Mouse (Mus musculus) midbrain, embryonic 12.5 days (tissue): ENCODE data around the gene Jaml. TPM values are rescaled to one million over a fixed set of nuclear protein-coding genes. Genes with fewer than 3 reads are reported as not detected.

ENCODE experiments used
- ATAC-seq: fragments of 200-750 bp; cut with Nextera tagmentation; 2 replicates; pipeline ENCODE4 v1.8.0; 2017; ENCODE audit warnings: low read depth, moderate TSS enrichment, moderate library complexity; ENCODE audit not compliant: low FRiP score
- H3K27ac ChIP-seq: fragments of 300-500 bp; sonication (generic); replicated peaks from 2 replicates; pipeline ENCODE4 v1.5.1; 2016; ENCODE audit warnings: mild to moderate bottlenecking
- H3K27me3 ChIP-seq: fragments of 300-500 bp; sonication (generic); 2 replicates; pipeline ENCODE4 v1.6.1; 2016; ENCODE audit warnings: mild to moderate bottlenecking
- H3K36me3 ChIP-seq: fragments of 300-500 bp; sonication (generic); 2 replicates; pipeline ENCODE4 v1.6.1; 2016
- H3K4me1 ChIP-seq: fragments of 300-500 bp; sonication (generic); 2 replicates; pipeline ENCODE4 v1.6.1; 2016
- H3K4me2 ChIP-seq: fragments of 300-500 bp; sonication (generic); replicated peaks from 2 replicates; pipeline ENCODE4 v1.6.1; 2016; ENCODE audit warnings: mild to moderate bottlenecking, moderate library complexity
- H3K4me3 ChIP-seq: fragments of 300-500 bp; sonication (generic); 2 replicates; pipeline ENCODE4 v1.5.1; 2016; ENCODE audit warnings: mild to moderate bottlenecking
- H3K9ac ChIP-seq: fragments of 300-500 bp; sonication (generic); replicated peaks from 2 replicates; pipeline ENCODE4 v1.6.1; 2016; ENCODE audit warnings: mild to moderate bottlenecking, moderate library complexity
- H3K9me3 ChIP-seq: fragments of 300-500 bp; sonication (generic); 2 replicates; pipeline ENCODE4 v1.6.1; 2016; ENCODE audit warnings: mild to moderate bottlenecking
- WGBS: fragments of 180-500 bp; shearing (Covaris S2); methylation state at CpG from one replicate; pipeline ENCODE4 v1.1.7; 2016; 5-methylcytosine and 5-hydroxymethylcytosine counted together
- polyA plus RNA-seq: library from polyadenylated mRNA; unstranded; fragments of >200 nt; fragmentation: Nextera tagmentation; extraction: Ambion mirVana; gene quantifications from 2 replicates; pipeline ENCODE4 v1.2.1, GENCODE M21; 2016

The Jaml gene
- polyA plus RNA-seq, 1 experiment from 2014 or later = 0.17 TPM

- Histone ChIP-seq H3K36me3 (peaks cover 5% of the 10 kb centered on the region; the same call in 1 of the 2 replicates), H3K27ac (no peak overlapping the region), H3K4me1 (no peaks in the 10 kb centered on the region), H3K4me2 (no peak overlapping the region), H3K4me3 (no peak overlapping the region), H3K9me3 (no peaks in the 10 kb centered on the region), H3K9ac (no peak overlapping the region), H3K27me3 (peaks cover 27% of the 10 kb centered on the region)
- ATAC-seq = no peak
- WGBS = 75% methylated on average over 3 of the region's 3 CpGs
These were observed 51.1 kb downstream of the Jaml start for GRCm38 (mm10) chr9:45130119-45130518.

DNA sequence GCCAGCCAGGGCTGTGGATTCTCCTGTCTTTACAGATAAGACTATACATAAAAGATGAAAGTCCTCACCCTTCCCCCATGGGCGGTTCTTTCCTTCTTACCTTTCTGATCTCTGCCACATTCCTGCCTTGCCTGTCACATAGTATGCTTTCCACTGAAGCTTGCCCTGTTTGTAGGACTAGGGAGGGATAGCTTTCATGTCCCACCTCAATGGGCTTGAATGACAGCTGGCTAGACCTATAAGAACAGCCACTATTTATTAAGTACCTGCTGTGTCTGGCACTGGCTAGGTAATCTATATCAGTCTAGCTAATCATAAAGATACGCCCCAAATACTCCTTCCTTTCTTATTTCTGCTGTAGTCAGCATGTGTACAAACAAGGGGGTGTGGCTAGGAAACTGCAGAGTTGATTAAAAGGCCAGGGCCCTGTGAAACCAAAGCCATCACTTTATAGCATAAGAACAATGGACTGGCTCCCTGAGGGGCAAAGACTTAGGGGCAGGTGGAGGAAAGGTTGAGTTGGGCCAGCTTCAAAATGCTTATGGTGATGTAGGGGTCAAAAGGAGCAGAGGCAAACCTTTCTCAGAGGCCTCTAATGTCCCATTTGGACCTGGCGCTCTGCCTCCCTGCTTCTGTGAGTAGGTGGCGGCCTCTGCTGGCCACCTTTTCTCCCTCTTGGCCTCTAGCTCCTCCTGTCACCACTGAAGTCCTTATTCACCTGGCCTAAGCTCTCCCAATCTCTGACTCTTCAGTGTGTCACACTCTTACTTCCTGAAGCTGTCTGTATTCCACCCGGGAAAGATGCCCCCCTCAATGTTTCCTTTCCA lies 54.7 kb downstream of the Jaml start:
- no peak overlapping the region for H3K4me3 ChIP-seq
- no peak for ATAC-seq

GRCm38 (mm10) chr9:45136442-45137169 lies 57.6 kb downstream of the Jaml start:
- ATAC-seq = no peak
- WGBS = 14% methylated on average over 7 of the region's 7 CpGs

More for the DNA sequence above, 54.7 kb downstream of the Jaml start:
- H3K36me3 ChIP-seq = no peaks in the 10 kb centered on the region
- H3K9ac ChIP-seq = no peak overlapping the region
- peaks cover 63% of the 10 kb centered on the region for H3K27me3 ChIP-seq
- no peaks in the 10 kb centered on the region for H3K9me3 ChIP-seq
- no peak overlapping the region for H3K27ac ChIP-seq
- 28% methylated on average over 5 of the region's 5 CpGs for WGBS
- peaks cover 14% of the 10 kb centered on the region for H3K4me1 ChIP-seq
- no peak overlapping the region for H3K4me2 ChIP-seq

DNA sequence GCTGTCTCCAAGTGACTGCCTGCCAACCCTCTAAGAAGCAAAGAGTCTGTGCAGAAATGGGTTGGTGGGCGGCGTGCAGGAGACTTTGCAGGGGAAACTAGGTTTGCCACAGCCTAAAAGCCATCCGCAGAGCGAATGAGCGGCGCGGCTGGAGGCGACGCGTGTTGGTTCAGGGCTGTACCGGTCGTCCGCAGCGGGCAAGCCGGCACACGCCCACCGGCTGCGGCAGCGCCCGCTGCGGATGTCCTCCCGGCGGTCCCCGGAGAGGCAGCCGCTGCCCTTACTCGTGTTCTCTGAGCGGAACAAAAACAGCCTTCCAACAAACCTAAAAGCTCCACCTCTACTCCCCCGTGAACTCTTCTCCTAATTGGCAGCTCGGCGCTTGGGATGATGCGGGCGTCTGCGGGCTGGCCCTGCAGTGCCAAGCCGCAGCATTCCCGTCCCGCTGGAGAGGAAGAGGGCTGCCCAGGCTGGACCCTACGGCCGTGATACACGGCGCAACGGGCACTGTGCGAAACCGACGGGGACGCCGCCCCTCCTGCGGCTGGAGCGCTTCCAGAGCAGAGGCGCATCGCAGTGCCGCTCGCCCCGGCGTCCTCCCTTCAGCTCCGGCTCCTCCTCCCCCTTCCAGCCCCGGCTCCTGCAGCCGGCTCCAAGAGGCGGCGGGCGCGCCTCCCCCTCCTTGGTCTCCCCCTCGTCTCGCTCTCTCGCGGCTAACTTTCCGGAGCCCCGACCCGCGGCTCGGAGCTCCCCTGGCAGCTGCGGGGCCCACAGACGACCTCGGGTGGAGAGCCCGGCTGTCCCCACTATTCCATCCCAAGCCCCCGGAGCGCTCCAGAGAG lies 59.4 kb downstream of the Jaml start, which contains the start of gene Scn4b:
Gene Scn4b, plus strand, starts transcription at position 205 of the 842 bp plus-strand sequence.
- peak within 1 kb of the TSS; percentile 29; the same call in 1 of the 2 replicates for H3K9ac ChIP-seq
- peak within 1 kb of the TSS; percentile 51 for H3K4me3 ChIP-seq
- H3K27me3 ChIP-seq = peaks cover 99% of the 10 kb centered on the region
- H3K36me3 ChIP-seq = no peaks in the 10 kb centered on the region
- H3K27ac ChIP-seq = no peak within 1 kb of the TSS
- H3K4me1 ChIP-seq = peaks cover 23% of the 10 kb centered on the region
- ATAC-seq = peak; percentile 44; the same call in 1 of the 2 replicates
- under 1% methylated on average over 66 of the region's 76 CpGs for WGBS
- H3K4me2 ChIP-seq = peak within 1 kb of the TSS; percentile 86
- H3K9me3 ChIP-seq = no peaks in the 10 kb centered on the region

More at GRCm38 (mm10) chr9:45136442-45137169, 57.6 kb downstream of the Jaml start:
- H3K4me3 ChIP-seq = no peak overlapping the region
- H3K9me3 ChIP-seq = no peaks in the 10 kb centered on the region
- no peak overlapping the region for H3K9ac ChIP-seq
- H3K36me3 ChIP-seq = no peaks in the 10 kb centered on the region
- H3K4me2 ChIP-seq = no peak overlapping the region
- peaks cover 92% of the 10 kb centered on the region for H3K27me3 ChIP-seq
- no peak overlapping the region for H3K27ac ChIP-seq
- peaks cover 23% of the 10 kb centered on the region for H3K4me1 ChIP-seq

- Histone ChIP-seq H3K27ac (no peak overlapping the region), H3K36me3 (no peaks in the 10 kb centered on the region), H3K27me3 (peaks cover 100% of the 10 kb centered on the region), H3K9ac (peak overlapping the region; percentile 29; the same call in 1 of the 2 replicates), H3K4me3 (peak overlapping the region; percentile 51), H3K9me3 (no peaks in the 10 kb centered on the region), H3K4me2 (peak overlapping the region; percentile 86), H3K4me1 (peaks cover 23% of the 10 kb centered on the region)
- 3% methylated on average over 7 of the region's 7 CpGs for WGBS
- no peak for ATAC-seq
These were observed 60.1 kb downstream of the Jaml start for GRCm38 (mm10) chr9:45139082-45139481.

- H3K27ac ChIP-seq = no peak overlapping the region
- H3K4me1 ChIP-seq = peaks cover 29% of the 10 kb centered on the region
- no peak overlapping the region for H3K4me3 ChIP-seq
- no peak overlapping the region for H3K4me2 ChIP-seq
- peaks cover 99% of the 10 kb centered on the region for H3K27me3 ChIP-seq
- ATAC-seq = no peak
- WGBS = 57% methylated on average over 7 of the region's 7 CpGs
- H3K9ac ChIP-seq = no peak overlapping the region
- H3K36me3 ChIP-seq = no peaks in the 10 kb centered on the region
- no peaks in the 10 kb centered on the region for H3K9me3 ChIP-seq
These were observed 62.0 kb downstream of the Jaml start for GRCm38 (mm10) chr9:45140945-45141344.

GRCm38 (mm10) chr9:45142686-45143085 lies 63.7 kb downstream of the Jaml start:
- no peak overlapping the region for H3K4me3 ChIP-seq
- H3K27ac ChIP-seq = no peak overlapping the region
- H3K9me3 ChIP-seq = no peaks in the 10 kb centered on the region
- no peak overlapping the region for H3K9ac ChIP-seq
- peaks cover 96% of the 10 kb centered on the region for H3K27me3 ChIP-seq
- H3K4me2 ChIP-seq = no peak overlapping the region
- no peak for ATAC-seq
- H3K4me1 ChIP-seq = peaks cover 25% of the 10 kb centered on the region
- 68% methylated on average over 3 of the region's 3 CpGs for WGBS
- no peaks in the 10 kb centered on the region for H3K36me3 ChIP-seq

- no peaks in the 10 kb centered on the region for H3K9me3 ChIP-seq
- no peaks in the 10 kb centered on the region for H3K36me3 ChIP-seq
- peaks cover 13% of the 10 kb centered on the region for H3K4me1 ChIP-seq
- ATAC-seq = no peak
- H3K27me3 ChIP-seq = peaks cover 88% of the 10 kb centered on the region
- H3K4me2 ChIP-seq = peak overlapping the region; percentile 75
- peak overlapping the region; percentile 53 for H3K9ac ChIP-seq
- peak overlapping the region; percentile 40 for H3K4me3 ChIP-seq
- H3K27ac ChIP-seq = no peak overlapping the region
- 2% methylated on average over 27 of the region's 27 CpGs for WGBS
These were observed 66.7 kb downstream of the Jaml start for GRCm38 (mm10) chr9:45145533-45146266.

DNA sequence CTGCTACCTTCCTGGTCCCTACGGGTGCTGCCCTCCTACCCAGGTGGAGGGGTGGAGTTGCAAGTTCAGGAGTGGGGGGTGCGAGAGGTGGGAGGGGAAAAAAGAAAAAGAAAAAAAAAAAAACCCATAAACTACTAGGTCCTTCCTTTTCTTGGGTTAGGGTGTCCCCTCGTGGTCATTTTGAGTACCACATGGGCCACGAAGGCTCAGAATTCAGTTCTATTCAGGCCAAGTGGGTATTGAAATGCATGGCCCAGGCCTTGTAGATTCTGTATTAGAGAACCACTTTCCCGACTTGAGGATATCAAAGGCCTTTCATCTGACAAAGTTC lies 67.2 kb downstream of the Jaml start:
- H3K27ac ChIP-seq = no peak overlapping the region
- H3K9ac ChIP-seq = peak overlapping the region; percentile 53
- H3K4me2 ChIP-seq = peak overlapping the region; percentile 75
- ATAC-seq = no peak
- no peaks in the 10 kb centered on the region for H3K36me3 ChIP-seq
- no peaks in the 10 kb centered on the region for H3K9me3 ChIP-seq
- peaks cover 11% of the 10 kb centered on the region for H3K4me1 ChIP-seq
- WGBS = under 1% methylated on average over 5 of the region's 5 CpGs
- H3K27me3 ChIP-seq = peaks cover 84% of the 10 kb centered on the region
- H3K4me3 ChIP-seq = peak overlapping the region; percentile 40

DNA sequence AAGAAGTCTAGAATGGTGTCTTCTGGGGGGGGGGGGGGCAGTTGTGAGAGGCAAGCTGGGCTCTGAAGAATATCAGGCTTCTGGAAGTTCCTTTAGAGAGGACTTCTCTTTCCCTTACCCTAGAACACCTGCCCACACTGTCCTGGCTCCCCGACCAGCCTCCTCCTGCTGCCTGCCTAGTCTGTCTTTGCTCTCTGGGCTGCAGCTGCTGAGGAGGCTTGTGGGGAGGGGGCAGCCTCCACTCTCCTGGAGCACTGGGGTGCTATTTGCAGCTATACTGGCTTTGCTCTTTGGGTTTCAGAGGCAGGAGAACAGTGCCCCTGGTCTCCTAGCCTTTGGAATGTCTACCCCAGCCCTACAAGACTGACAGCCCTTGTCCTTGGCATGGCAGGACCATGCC lies 72.0 kb downstream of the Jaml start:
- Histone ChIP-seq H3K4me1 (peaks cover 2% of the 10 kb centered on the region), H3K27ac (no peak overlapping the region), H3K4me2 (no peak overlapping the region), H3K9me3 (no peaks in the 10 kb centered on the region), H3K27me3 (peaks cover 43% of the 10 kb centered on the region), H3K4me3 (no peak overlapping the region), H3K9ac (no peak overlapping the region), H3K36me3 (no peaks in the 10 kb centered on the region)
- WGBS = 67% methylated on average over 1 of the region's 1 CpGs
- ATAC-seq = no peak

DNA sequence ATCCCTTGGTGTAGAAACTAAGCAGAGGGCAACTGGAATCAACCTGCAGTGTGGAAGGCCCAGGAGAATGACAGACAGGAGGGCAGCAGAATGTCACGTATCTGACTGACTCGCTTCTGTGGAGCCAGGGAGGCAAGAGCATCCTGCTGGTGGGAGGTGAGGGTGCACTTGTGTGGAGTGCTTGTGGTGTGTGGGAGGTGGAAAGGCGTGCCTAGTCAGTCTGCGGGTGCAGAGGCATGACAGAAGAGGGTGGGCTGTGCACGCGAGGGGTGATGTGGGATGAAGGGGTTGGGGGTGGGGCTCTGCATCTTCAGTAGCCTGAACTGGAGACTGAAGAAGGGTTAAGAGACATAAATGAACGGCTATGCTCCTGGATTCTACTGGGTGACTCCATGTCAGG lies 74.4 kb downstream of the Jaml start:
- Histone ChIP-seq H3K27me3 (peaks cover 23% of the 10 kb centered on the region; the same call in 1 of the 2 replicates), H3K9me3 (no peaks in the 10 kb centered on the region), H3K4me3 (no peak overlapping the region), H3K9ac (no peak overlapping the region), H3K4me1 (no peaks in the 10 kb centered on the region), H3K4me2 (no peak overlapping the region), H3K36me3 (no peaks in the 10 kb centered on the region), H3K27ac (no peak overlapping the region)
- 79% methylated on average over 7 of the region's 7 CpGs for WGBS
- ATAC-seq = no peak
